Mouse (Mus musculus): ENCODE measurements around the gene Bckdha.

Bckdha gene

GRCm38 (mm10) chr7:25658657-25659472 lies at the start of gene Bckdha, which contains the start of gene Exosc5:
TSS of gene Bckdha (minus strand) at chr7:25658981.
TSS of gene Exosc5 (plus strand) at chr7:25659164.
- peak; percentile 100 for DNase-seq (ENCODE audit: low spot score in 2 of 2)

- no peak for DNase-seq (ENCODE audit: low spot score in 2 of 2)
Observed at GRCm38 (mm10) chr7:25707581-25708292, 49.0 kb upstream of the Bckdha start.

GRCm38 (mm10) chr7:25706578-25707170 lies 47.9 kb upstream of the Bckdha start:
- DNase-seq (ENCODE audit: low spot score in 2 of 2), result peak in 1 of 2 experiments; percentile 64

GRCm38 (mm10) chr7:25705801-25706251 lies 47.0 kb upstream of the Bckdha start:
- DNase-seq (ENCODE audit: low spot score in 2 of 2), result peak in 1 of 2 experiments; percentile 63

- DNase-seq (ENCODE audit: low spot score in 2 of 2), result no peak
Observed at GRCm38 (mm10) chr7:25704716-25705364, 46.1 kb upstream of the Bckdha start.

GRCm38 (mm10) chr7:25703793-25704494 lies 45.2 kb upstream of the Bckdha start:
- no peak for DNase-seq (ENCODE audit: low spot score in 2 of 2)

GRCm38 (mm10) chr7:25702350-25702749 lies 43.6 kb upstream of the Bckdha start:
- no peak for DNase-seq (ENCODE audit: low spot score in 2 of 2)

GRCm38 (mm10) chr7:25700732-25701131 lies 42.0 kb upstream of the Bckdha start:
- no peak for DNase-seq (ENCODE audit: low spot score in 2 of 2)

GRCm38 (mm10) chr7:25699851-25700250 lies 41.1 kb upstream of the Bckdha start:
- no peak for DNase-seq (ENCODE audit: low spot score in 2 of 2)

- no peak for DNase-seq (ENCODE audit: low spot score in 2 of 2)
Observed at GRCm38 (mm10) chr7:25694104-25694503, 35.3 kb upstream of the Bckdha start.

- DNase-seq (ENCODE audit: low spot score in 2 of 2), result no peak
Observed at GRCm38 (mm10) chr7:25690051-25690450, 31.3 kb upstream of the Bckdha start.

- DNase-seq (ENCODE audit: low spot score in 2 of 2), result no peak
Observed at GRCm38 (mm10) chr7:25689603-25690021, 30.8 kb upstream of the Bckdha start.

GRCm38 (mm10) chr7:25688810-25689586 lies 30.2 kb upstream of the Bckdha start:
- DNase-seq (ENCODE audit: low spot score in 2 of 2), result no peak

- no peak for DNase-seq (ENCODE audit: low spot score in 2 of 2)
Observed at GRCm38 (mm10) chr7:25687811-25688401, 29.1 kb upstream of the Bckdha start.

- no peak for DNase-seq (ENCODE audit: low spot score in 2 of 2)
Observed at GRCm38 (mm10) chr7:25686680-25687531, 28.1 kb upstream of the Bckdha start, which contains the start of gene Tgfb1. TSS of gene Tgfb1 (plus strand) at chr7:25687002.

- DNase-seq (ENCODE audit: low spot score in 2 of 2), result no peak
Observed at GRCm38 (mm10) chr7:25685926-25686470, 27.2 kb upstream of the Bckdha start.

GRCm38 (mm10) chr7:25684659-25685058 lies 25.9 kb upstream of the Bckdha start:
- no peak for DNase-seq (ENCODE audit: low spot score in 2 of 2)

GRCm38 (mm10) chr7:25683474-25684180 lies 24.8 kb upstream of the Bckdha start:
- DNase-seq (ENCODE audit: low spot score in 2 of 2), result no peak

All from right cerebral cortex, postnatal 10 days (tissue).